Mouse (Mus musculus) liver, adult (tissue): ENCODE measurements around the gene Dnajc17.

ENCODE experiments used
- GATA4 ChIP-seq: IDR thresholded peaks from 2 replicates; pipeline ENCODE4 v1.6.1; 2014; ENCODE audit warnings: mild to moderate bottlenecking, low read length; ENCODE audit not compliant: insufficient replicate concordance

Dnajc17 gene

GRCm38 (mm10) chr2:119156681-119157572 lies 51.7 kb downstream of the Dnajc17 start, which contains the start of gene Rmdn3:
Gene Rmdn3 (minus strand): TSS chr2:119157034.
- peak; percentile 49; the same call in 1 of the 2 replicates for TF ChIP-seq GATA4

- TF ChIP-seq GATA4, result no peak
These were observed 52.4 kb downstream of the Dnajc17 start for GRCm38 (mm10) chr2:119156081-119156680.

GRCm38 (mm10) chr2:119155388-119155787 lies 53.2 kb downstream of the Dnajc17 start:
- peak; percentile 28; the same call in 1 of the 2 replicates for TF ChIP-seq GATA4

- no peak for TF ChIP-seq GATA4
These were observed 53.9 kb downstream of the Dnajc17 start for GRCm38 (mm10) chr2:119154683-119155082.

GRCm38 (mm10) chr2:119152255-119152654 lies 56.3 kb downstream of the Dnajc17 start:
- TF ChIP-seq GATA4, result no peak

GRCm38 (mm10) chr2:119147775-119148174 lies 60.8 kb downstream of the Dnajc17 start:
- TF ChIP-seq GATA4, result no peak

- TF ChIP-seq GATA4, result no peak
These were observed 61.4 kb downstream of the Dnajc17 start for GRCm38 (mm10) chr2:119147160-119147678.

GRCm38 (mm10) chr2:119146435-119146834 lies 62.2 kb downstream of the Dnajc17 start:
- no peak for TF ChIP-seq GATA4

GRCm38 (mm10) chr2:119145199-119145598 lies 63.4 kb downstream of the Dnajc17 start:
- TF ChIP-seq GATA4, result no peak

- TF ChIP-seq GATA4, result no peak
These were observed 72.2 kb downstream of the Dnajc17 start for GRCm38 (mm10) chr2:119136346-119136898.
